Mouse (Mus musculus) liver, postnatal 0 days (tissue): ENCODE measurements around the gene Elp5.

Experiments
- CTCF ChIP-seq: sonication (generic); IDR thresholded peaks from 2 replicates; pipeline ENCODE4 v1.5.1; 2016; ENCODE audit warnings: antibody characterized with exemption, low read depth
- EP300 ChIP-seq: IDR thresholded peaks from 2 replicates; pipeline ENCODE4 v1.6.1; 2016; ENCODE audit warnings: antibody characterized with exemption, low read depth, mild to moderate bottlenecking

DNA sequence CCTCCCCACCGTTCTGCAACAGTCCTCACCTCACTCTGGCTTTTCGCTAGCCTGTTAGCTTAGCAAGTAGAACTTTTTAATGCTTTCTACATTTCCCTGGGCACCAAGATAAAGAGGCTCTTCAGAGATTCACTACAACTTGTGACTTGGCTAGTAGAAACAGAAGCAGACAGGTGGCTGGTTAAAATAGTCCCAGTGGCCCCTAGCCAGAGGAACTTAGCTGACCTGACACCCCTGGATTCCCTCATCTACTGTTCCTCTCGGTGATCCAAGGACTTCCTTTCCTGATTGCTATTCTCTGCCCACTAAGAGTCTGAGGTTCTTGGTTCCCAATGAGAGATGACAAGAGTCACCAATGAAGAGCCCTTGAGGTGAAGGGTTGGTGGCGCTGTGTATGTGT, 1.1 kb upstream of the Elp5 start:
- TF ChIP-seq CTCF (no peak), EP300 (no peak)
